Mouse (Mus musculus) fat pad, adult 2 months (tissue): Measurements from ENCODE around the gene Gpr88.
"Not testable (repeated sequence)": the region's sequence is repeated elsewhere in the genome, so short reads cannot be mapped to it uniquely, and the experiment has no call there.

Source experiments
- DNase-seq: peaks from one replicate; pipeline ENCODE4 v3.0.0-alpha.2; 2011; ENCODE audit warnings: low read depth, low spot score; ENCODE audit errors: extremely low read depth

The Gpr88 gene

GRCm38 (mm10) chr3:116244476-116244875, 8.8 kb downstream of the Gpr88 start:
- DNase-seq = no peak

- DNase-seq = no peak
Measured at GRCm38 (mm10) chr3:116242685-116243084, 10.6 kb downstream of the Gpr88 start.

GRCm38 (mm10) chr3:116237527-116237926, 15.8 kb downstream of the Gpr88 start:
- no peak for DNase-seq

GRCm38 (mm10) chr3:116236856-116237255, 16.4 kb downstream of the Gpr88 start:
- DNase-seq = no peak

- no peak for DNase-seq
Measured at GRCm38 (mm10) chr3:116233515-116233914, 19.8 kb downstream of the Gpr88 start.

- DNase-seq = no peak
Measured at GRCm38 (mm10) chr3:116232763-116233162, 20.5 kb downstream of the Gpr88 start.

GRCm38 (mm10) chr3:116229336-116229735, 24.0 kb downstream of the Gpr88 start:
- DNase-seq = no peak

- DNase-seq = no peak
Measured at GRCm38 (mm10) chr3:116228360-116229245, 24.7 kb downstream of the Gpr88 start.

GRCm38 (mm10) chr3:116227383-116227782, 25.9 kb downstream of the Gpr88 start:
- no peak for DNase-seq

GRCm38 (mm10) chr3:116226915-116227314, 26.4 kb downstream of the Gpr88 start:
- no peak for DNase-seq

GRCm38 (mm10) chr3:116222511-116223243, 30.6 kb downstream of the Gpr88 start:
- DNase-seq = no peak

- DNase-seq = no peak
Measured at GRCm38 (mm10) chr3:116221686-116222010, 31.7 kb downstream of the Gpr88 start.

GRCm38 (mm10) chr3:116220980-116221685, 32.2 kb downstream of the Gpr88 start:
- DNase-seq = no peak

- not testable (repeated sequence) for DNase-seq
Measured at GRCm38 (mm10) chr3:116217398-116217797, 35.9 kb downstream of the Gpr88 start.

GRCm38 (mm10) chr3:116216261-116216660, 37.0 kb downstream of the Gpr88 start:
- DNase-seq = no peak

- DNase-seq = no peak
Measured at GRCm38 (mm10) chr3:116211639-116212038, 41.7 kb downstream of the Gpr88 start.

GRCm38 (mm10) chr3:116210720-116211121, 42.6 kb downstream of the Gpr88 start:
- no peak for DNase-seq

- peak; percentile 49 for DNase-seq
Measured at GRCm38 (mm10) chr3:116209214-116209613, 44.1 kb downstream of the Gpr88 start.

- no peak for DNase-seq
Measured at GRCm38 (mm10) chr3:116206306-116206834, 46.9 kb downstream of the Gpr88 start.

GRCm38 (mm10) chr3:116205346-116206219, 47.7 kb downstream of the Gpr88 start:
- DNase-seq = no peak
